Mouse (Mus musculus): ENCODE data around the gene Sap18. TPM values are rescaled to one million over a fixed set of nuclear protein-coding genes. Genes with fewer than 3 reads are reported as not detected.

Sap18 gene
- 262 TPM for polyA plus RNA-seq (2017; shearing (Covaris generic))

GRCm38 (mm10) chr14:57797991-57798931, at the start of gene Sap18:
Gene Sap18 (plus strand): TSS chr14:57798180.

DNA sequence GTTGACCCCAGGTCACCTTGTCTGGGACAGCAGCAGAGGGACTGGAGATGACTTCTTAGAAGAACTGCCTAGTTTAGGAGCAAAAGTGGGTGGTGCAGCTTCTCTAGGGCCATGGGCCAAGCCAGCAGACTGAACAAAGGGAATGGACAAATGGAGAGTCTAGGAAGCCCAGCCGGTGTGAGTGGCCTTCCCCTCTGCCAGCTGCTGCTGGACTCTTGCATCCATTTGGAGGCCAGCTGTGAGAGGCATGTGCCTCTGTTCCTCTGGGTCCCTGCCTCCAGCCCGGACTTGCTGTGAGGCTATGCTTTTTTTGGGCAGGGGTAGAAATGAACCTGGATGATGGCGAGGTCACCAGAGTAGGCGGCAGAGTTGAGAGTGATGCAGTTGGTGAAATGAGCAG, 39.7 kb upstream of the Sap18 start, which contains the start of gene Lats2:
Gene Lats2, minus strand, starts transcription at position 152 of the 400 bp plus-strand sequence.

GRCm38 (mm10) chr14:57825788-57826751, 28.1 kb downstream of the Sap18 start, which contains the start of the genes Ska3 and Mrpl57:
Gene Ska3 (minus strand): TSS chr14:57826185.
Gene Mrpl57 (plus strand): TSS chr14:57826234.

Other genes starting within 250 kb of the Sap18 start
- 134 TPM for gene Eef1akmt1, start 226.6 kb upstream of the Sap18 start, polyA plus RNA-seq (2017; shearing (Covaris generic))
- gene Xpo4, start 132.8 kb upstream of the Sap18 start, polyA plus RNA-seq (2017; shearing (Covaris generic)), result 46.6 TPM
- gene Gm49361, start 52.1 kb upstream of the Sap18 start, polyA plus RNA-seq (2017; shearing (Covaris generic)), result not detected
- gene Lats2, start 39.8 kb upstream of the Sap18 start, polyA plus RNA-seq (2017; shearing (Covaris generic)), result 12.1 TPM
- 1.4 TPM for gene Ska3, start 28.0 kb downstream of the Sap18 start, polyA plus RNA-seq (2017; shearing (Covaris generic))
- 140 TPM for gene Mrpl57, start 28.1 kb downstream of the Sap18 start, polyA plus RNA-seq (2017; shearing (Covaris generic))
- gene Zdhhc20, start 92.1 kb downstream of the Sap18 start, polyA plus RNA-seq (2017; shearing (Covaris generic)), result 223 TPM
- 8.7 TPM for gene Micu2, start 201.1 kb downstream of the Sap18 start, polyA plus RNA-seq (2017; shearing (Covaris generic))

Data from CD4-positive, CD25-positive, alpha-beta regulatory T cell, adult 9 weeks (primary cell).